Mouse (Mus musculus) embryonic fibroblast, embryonic 13.5 days (primary cell): ENCODE measurements around the gene Cfap43.

Experiments used
- CTCF ChIP-seq: IDR thresholded peaks from 2 replicates; pipeline ENCODE4 v1.5.1; 2011; ENCODE audit warnings: mild to moderate bottlenecking, control low read depth, low read length, moderate library complexity, borderline replicate concordance; ENCODE audit not compliant: insufficient read depth
- POLR2A ChIP-seq: IDR thresholded peaks from 2 replicates; pipeline ENCODE4 v1.6.1; 2011; ENCODE audit warnings: low read depth, mild to moderate bottlenecking, control low read depth, low read length, moderate library complexity

DNA sequence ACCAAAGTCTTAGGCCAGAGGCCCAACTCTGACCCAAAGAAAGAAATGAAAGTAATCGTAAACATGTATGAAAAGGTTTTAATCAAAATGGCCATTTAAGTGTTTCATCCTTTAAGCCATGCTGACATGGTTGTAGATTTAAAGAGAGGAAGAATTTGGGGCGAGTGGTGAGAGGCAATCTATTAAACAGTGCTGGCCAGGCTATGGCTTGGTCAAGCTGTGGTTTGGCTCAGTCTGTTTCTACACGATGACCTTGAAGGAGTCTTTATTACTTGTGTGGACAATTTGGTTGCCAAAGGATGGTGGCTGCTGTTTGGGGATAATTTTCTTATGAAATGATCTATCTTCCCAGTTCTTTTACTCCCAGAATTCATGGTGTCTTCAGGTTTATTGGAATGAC lies 66.0 kb downstream of the Cfap43 start:
- TF ChIP-seq CTCF (no peak), POLR2A (no peak)
